Mouse (Mus musculus): Measurements from ENCODE around the gene 6030445D17Rik.

The 6030445D17Rik gene

DNA sequence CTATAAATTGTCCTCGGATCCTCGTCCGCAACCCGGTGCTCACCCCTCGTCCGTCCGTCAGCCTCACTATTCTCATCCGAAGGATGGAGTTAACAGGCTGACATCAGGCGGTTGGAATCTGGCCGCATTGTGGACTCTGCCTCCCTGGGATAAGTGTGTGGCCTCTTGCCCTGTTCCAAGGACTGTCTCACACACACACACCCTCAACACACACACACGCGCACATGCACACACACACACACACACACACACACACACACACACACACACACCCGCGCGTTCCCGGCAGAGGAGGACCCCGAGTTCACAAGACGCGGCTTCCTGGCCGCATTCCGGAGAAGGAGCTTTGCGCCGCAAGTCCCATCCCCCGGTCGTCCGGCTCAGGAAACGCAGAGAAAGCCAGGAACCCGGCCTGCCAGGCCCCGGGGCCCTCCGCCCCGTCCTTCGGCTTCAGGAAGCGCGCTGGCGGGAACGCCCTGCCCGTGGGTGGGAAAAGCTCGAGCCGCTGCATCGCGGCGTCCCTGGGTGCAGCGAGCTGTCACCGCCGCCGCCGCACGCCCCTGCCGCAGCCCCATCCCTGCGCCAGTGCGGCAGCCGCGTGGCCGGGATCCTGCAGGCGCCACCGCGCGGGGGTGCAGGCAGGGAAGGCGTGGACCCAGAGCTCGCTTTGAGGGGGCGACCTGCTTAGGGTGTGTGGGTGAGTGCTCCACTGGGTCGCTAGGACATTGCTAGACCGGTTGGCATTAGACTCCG, at the start of gene 6030445D17Rik:
Gene 6030445D17Rik (plus strand): TSS at position 165 of the 753 bp plus-strand sequence.
- in situ Hi-C loops (cut with MboI; ENCODE audit: low pct_unique_long_range_greater_than_20kb in 1 of 2, low sequenced_read_pairs in 2 of 2, unreplicated experiment in 1 of 2) = loop anchor here in 1 of 2 experiments (5.0 kb wide), 1 partner anchor 155 kb away; no protein-coding TSS in a partner anchor

DNA sequence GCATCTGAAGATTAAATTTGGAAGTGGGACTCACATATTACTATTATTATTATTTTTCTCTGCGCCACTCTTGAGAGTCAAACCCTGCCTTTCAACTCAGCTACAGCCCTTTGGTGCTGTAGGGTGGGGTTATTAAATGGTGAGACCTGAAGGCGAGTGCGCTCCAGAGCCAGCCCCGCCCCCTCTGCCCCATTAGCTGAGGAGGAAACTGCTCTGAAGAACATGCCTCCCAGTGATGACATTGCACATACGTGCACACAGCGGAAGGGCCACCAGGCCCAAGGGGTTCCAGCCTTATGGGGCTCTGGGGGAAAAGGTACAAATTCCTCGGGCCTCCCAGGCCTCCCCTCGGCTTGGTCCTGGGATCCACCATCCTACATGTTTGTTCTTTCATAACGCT, 46.6 kb upstream of the 6030445D17Rik start:
- in situ Hi-C loops (cut with MboI; ENCODE audit: low pct_unique_long_range_greater_than_20kb in 1 of 2, low sequenced_read_pairs in 2 of 2, unreplicated experiment in 1 of 2) = no loop called here

DNA sequence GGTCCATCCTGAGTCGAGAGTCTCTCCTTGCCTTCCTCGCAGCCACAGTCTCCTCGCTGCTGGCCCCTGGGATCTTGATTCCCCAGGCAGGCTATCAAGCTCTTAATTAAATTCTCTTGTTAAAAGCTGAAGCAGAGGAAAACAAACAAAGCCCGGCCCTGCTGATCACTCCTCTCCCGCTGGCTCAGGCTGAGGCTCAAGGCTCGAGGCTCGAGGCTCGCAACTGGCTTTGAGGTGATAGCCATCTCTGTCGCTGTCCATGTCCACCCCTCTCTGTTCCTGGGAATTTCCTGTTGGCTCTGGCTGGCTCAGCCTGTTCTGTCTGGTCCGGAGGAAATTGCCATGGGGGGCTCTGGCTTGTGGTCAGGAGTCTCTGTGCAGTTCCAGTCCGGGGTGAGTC, 43.1 kb upstream of the 6030445D17Rik start:
- in situ Hi-C loops (cut with MboI; ENCODE audit: low pct_unique_long_range_greater_than_20kb in 1 of 2, low sequenced_read_pairs in 2 of 2, unreplicated experiment in 1 of 2) = no loop called here

DNA sequence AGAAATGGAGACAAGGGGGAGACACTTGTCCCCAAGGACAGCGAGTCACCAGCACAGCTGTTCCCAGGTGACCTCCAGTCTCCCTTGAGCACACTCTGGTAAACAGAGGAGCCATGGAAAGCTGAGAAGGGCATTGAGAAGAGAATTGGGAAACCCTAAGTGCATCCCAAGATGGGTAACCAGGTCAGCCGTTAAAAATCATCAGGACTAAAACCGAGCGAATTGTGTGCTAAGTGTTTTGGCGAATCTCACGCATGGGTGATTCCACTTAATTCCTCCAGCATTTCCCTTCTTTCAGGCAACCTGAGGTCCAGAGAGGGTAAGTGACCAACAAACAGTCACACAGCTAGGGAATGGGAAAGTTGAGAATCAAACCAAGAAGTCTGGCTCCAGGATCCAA, 42.7 kb upstream of the 6030445D17Rik start:
- in situ Hi-C loops (cut with MboI; ENCODE audit: low pct_unique_long_range_greater_than_20kb in 1 of 2, low sequenced_read_pairs in 2 of 2, unreplicated experiment in 1 of 2) = no loop called here

DNA sequence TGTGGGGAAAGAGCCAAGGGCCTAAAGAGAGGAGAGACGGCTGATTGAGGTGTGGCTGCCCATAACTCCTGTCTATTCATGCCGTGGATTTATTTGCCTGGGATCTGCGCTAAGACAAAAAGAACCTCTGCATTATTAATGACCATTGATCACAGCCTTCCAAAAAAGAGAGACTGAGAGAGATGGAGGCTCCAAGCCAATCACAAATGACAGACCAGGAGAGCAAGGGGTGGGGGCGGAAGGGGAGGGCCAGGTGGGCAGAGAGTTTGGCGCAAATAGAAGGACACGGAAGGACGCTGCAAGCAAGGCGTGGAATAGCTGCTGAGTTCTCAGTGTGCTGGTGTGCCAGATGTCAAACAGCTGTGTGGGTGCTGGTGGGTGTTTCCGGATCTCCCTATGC, 38.8 kb upstream of the 6030445D17Rik start, which contains the start of gene Htr1d:
Gene Htr1d (plus strand): TSS at position 301 of the 400 bp plus-strand sequence.
- in situ Hi-C loops (cut with MboI; ENCODE audit: low pct_unique_long_range_greater_than_20kb in 1 of 2, low sequenced_read_pairs in 2 of 2, unreplicated experiment in 1 of 2) = no loop called here

DNA sequence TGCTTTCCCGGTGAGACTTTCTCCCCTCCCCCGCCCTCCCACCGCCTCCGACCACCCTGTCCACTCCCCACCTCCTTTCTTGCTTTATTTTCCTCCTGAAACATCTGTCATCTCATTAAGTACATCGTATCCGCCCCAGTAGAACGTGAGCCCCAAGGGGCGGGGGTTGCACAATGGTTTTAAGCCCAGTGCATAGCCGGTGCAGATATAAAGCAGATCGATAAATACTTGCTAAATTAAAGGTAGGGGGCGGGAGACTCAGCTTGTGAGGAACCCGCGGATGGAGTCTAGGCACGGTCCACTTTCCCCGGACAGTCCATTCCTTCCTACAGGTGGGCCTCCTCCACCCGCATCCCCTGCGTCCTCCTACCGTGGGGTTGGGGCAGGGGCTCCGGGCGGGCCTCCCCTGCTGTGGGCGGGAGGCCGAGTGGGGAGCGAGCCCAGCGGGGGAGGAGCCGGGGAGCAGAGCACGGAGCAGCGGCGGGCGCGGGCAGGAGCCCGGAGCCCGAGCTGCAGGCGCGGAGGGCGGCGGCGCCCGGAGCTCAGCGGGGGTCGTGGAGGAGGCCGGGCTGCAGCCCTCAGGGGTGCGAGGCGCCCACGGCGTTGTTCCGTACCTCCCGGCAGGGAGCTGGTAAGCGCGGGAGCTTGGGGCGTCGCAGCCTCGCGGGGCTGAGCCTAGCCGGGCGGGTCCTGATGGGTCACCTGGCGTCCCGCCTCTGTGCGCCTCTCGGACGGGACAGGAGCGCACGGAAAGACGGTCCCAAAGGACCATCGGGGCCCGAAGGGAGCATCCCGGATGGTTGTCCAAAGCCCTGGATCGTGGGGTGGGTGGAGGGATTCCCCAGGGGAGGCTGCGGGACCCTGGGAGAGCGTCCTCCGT, 37.7 kb upstream of the 6030445D17Rik start:
- in situ Hi-C loops (cut with MboI; ENCODE audit: low pct_unique_long_range_greater_than_20kb in 1 of 2, low sequenced_read_pairs in 2 of 2, unreplicated experiment in 1 of 2) = no loop called here

DNA sequence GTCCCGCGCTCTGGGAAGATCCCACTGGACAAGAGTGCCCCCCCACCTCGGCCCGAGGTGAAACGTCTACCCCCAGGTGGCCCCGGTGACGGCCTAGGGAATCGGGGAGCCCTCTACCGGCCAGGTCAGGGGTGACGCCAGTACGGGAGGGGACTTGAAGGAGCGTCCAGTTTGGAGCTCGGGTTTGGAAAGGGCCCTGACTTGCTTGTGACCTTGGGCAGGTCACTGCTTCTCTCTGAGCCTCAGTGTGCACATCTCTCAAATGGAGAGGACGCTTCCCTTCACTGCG, 37.1 kb upstream of the 6030445D17Rik start:
- in situ Hi-C loops (cut with MboI; ENCODE audit: low pct_unique_long_range_greater_than_20kb in 1 of 2, low sequenced_read_pairs in 2 of 2, unreplicated experiment in 1 of 2) = no loop called here

DNA sequence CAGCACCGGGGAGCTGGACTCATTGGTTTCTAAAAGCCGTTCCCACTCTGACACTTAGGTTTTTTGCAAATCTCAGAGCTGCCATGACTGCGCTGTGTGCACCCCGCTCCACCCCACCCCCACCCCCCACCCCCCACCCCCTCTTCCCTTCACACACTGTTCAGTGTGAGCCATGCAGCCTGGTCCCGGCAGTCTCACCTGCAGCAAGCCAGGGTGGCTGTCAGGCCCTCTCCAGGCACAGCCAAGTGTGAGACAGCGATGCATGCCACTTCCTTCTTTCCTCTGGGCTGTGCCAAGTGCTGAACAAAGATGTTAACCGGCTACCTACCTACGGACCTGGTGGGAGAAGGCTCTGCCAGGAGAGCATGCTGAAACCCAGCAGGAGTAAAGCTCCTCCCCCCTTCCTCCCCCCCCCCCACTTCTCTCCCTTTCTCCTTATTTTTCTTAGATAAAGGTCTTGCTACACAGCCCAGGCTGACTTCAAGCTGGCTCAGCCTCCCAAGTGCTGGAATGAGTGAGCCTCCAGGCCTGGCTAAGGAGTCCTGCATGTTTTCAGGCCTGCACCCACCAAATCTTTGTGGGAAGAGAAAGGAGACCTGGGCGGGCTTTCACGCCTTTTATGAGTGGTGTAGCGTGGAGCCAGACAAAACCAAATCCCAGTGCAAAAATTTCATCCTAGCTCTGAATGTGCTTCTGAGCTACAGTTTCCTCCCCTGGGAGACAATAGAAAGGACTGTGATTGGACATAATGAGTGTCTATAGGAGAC, 31.3 kb upstream of the 6030445D17Rik start:
- in situ Hi-C loops (cut with MboI; ENCODE audit: low pct_unique_long_range_greater_than_20kb in 1 of 2, low sequenced_read_pairs in 2 of 2, unreplicated experiment in 1 of 2) = no loop called here

DNA sequence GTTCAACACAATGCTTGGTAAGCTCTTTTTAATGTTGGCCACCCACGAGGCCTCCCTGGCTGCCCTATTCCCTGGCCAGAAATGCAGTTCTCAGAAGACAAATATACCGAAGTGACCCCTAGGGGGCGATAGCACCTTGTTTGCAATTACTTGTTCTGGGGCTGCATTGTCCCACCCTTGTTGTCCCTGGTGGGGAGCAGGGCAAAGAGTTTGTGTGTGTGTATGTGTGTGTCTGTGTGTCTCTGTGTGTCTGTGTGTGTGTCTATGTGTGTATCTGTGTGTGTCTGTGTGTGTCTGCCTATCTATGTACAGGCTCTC, 30.7 kb upstream of the 6030445D17Rik start:
- in situ Hi-C loops (cut with MboI; ENCODE audit: low pct_unique_long_range_greater_than_20kb in 1 of 2, low sequenced_read_pairs in 2 of 2, unreplicated experiment in 1 of 2) = no loop called here

DNA sequence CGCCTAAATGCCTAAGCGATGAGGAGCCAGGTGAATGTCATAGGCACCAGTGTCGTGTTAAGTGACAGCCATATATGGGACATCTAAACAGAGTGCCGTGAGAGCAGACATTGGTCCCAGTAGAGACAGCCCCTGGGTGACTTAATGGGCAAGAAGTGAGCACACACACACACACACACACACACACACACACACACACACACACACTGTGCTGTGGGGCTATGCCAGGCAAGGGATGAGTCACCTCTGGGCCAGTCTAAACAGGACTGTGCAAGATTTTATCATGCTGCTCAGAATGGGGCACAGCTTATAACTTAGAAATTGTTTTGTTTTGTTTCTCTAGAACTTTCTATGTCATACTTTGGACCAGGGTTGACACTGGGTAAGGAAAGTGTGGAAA, 28.0 kb upstream of the 6030445D17Rik start:
- in situ Hi-C loops (cut with MboI; ENCODE audit: low pct_unique_long_range_greater_than_20kb in 1 of 2, low sequenced_read_pairs in 2 of 2, unreplicated experiment in 1 of 2) = no loop called here

DNA sequence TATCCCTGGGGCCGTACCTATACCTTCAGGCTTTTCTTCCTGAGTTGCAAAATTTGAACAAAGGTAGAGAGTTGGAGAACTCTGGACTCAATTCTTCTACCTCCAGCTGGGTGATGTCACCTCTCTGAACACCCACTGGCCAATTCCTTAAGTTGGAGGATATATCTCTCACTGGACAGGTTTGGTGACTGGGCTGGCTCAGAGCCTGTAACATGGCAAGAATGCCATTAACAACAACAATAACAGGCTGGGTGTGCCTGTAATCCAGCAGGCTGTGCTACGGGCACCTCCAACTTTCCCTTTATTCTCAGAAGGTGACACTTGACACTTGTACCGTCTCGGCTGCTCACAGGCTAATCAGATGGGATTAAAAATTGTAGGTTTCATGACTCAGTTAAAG, 22.9 kb upstream of the 6030445D17Rik start:
- in situ Hi-C loops (cut with MboI; ENCODE audit: low pct_unique_long_range_greater_than_20kb in 1 of 2, low sequenced_read_pairs in 2 of 2, unreplicated experiment in 1 of 2) = no loop called here

DNA sequence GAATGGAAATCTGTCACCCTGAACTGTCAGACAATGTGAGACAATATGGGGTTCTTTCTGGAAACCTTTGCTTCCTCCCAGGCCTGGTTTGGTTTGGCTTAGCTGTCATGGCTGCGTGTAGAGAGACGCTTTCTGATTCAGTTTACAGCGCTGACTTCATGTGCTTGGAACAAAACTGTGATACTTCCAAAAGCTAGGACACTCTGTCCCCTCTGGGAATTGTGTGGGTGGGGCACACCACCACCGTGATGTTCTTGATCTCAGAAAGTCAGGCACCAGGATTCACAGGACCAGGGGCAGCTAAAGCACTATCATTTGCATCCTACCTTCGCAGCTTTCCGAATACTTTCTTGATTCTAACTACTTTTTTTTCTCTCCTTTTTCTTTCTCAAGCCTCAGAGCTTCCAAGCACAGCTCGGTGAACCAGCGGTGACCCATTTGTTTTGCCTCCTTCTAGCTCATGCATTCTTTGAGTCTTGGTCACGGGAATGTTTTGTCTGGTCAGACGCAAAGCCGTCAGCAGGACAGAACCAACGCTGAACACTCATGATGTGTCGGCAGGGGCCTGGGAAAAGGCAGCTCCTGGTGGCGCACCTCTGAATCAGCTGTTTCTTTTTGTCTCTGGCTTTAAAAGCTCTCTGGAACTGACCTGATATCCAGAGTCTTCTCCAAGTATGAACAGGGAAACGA, 20.6 kb upstream of the 6030445D17Rik start:
- in situ Hi-C loops (cut with MboI; ENCODE audit: low pct_unique_long_range_greater_than_20kb in 1 of 2, low sequenced_read_pairs in 2 of 2, unreplicated experiment in 1 of 2) = no loop called here

DNA sequence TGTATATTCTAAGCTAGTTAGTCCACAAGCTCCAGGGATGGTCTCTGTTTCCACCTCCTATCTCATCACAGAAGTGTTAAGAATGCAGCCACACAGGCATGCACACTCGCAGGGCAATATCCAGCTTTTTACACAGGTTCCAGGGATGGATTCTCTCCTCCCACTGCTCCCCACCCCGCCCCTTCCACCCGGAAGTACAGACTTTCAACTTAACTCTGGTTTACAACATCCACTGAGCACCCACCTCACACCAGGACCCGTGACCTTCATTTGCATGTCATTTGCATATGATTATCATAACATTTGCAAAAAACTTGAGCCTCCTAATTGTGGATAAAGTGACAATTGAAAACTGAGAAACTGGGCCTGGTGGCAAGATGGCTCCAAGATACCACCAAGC, 17.5 kb upstream of the 6030445D17Rik start:
- in situ Hi-C loops (cut with MboI; ENCODE audit: low pct_unique_long_range_greater_than_20kb in 1 of 2, low sequenced_read_pairs in 2 of 2, unreplicated experiment in 1 of 2) = no loop called here

DNA sequence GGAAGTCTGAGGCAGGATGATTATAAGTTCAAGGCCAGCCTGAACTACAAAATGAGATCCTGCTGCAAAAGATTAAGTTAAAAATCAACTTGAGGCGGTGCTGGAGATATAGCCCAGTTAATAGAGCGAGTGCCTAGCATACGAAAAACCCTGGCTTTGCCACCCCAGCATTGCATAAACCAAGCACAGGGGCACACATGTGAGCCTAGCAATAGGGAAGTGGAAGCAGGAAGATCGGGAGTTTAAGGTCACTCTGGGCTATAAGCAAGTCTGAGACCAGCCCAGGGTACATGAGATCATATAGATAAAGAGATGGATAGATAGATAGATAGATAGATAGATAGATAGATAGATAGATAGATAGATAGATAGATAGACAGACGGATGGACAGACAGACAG, 12.3 kb upstream of the 6030445D17Rik start:
- in situ Hi-C loops (cut with MboI; ENCODE audit: low pct_unique_long_range_greater_than_20kb in 1 of 2, low sequenced_read_pairs in 2 of 2, unreplicated experiment in 1 of 2) = no loop called here

DNA sequence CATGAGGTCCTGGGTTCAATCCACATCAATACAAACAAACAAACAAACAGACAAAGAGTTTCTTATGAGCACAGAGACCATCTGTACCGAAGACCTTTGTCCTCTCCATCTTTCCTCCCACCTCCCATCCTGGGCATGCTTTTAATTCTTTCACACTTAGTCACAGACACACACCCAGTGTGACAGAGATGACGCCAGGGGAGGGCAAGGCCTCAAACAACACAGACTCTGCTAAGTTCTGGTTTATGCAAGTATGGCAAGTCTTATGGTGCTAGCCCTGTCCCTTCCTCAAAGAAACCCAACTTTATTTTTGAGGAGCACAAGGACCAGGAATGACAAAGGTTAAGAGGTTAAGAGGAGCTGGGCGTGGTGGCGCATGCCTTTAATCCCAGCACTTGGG, 11.8 kb upstream of the 6030445D17Rik start:
- in situ Hi-C loops (cut with MboI; ENCODE audit: low pct_unique_long_range_greater_than_20kb in 1 of 2, low sequenced_read_pairs in 2 of 2, unreplicated experiment in 1 of 2) = no loop called here

DNA sequence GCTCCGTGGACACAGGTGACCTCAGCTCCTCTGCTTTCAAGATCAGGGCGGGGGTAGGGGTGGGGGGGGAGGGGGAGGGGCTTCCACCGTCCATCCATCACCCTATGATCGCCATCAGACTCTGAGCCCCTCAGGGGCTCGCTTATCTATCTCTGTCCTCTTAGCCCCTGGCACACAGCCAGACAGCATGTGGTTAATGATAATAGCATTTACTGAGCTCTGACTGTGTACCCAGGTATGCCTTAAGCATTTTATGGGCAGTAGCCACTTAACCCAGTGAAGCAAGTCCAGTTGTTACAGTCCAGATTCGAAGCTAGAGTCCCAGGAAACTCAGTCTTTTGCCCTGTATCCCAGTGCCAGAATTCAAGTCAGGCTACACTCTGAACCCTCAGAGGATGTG, 10.5 kb upstream of the 6030445D17Rik start:
- in situ Hi-C loops (cut with MboI; ENCODE audit: low pct_unique_long_range_greater_than_20kb in 1 of 2, low sequenced_read_pairs in 2 of 2, unreplicated experiment in 1 of 2) = no loop called here

DNA sequence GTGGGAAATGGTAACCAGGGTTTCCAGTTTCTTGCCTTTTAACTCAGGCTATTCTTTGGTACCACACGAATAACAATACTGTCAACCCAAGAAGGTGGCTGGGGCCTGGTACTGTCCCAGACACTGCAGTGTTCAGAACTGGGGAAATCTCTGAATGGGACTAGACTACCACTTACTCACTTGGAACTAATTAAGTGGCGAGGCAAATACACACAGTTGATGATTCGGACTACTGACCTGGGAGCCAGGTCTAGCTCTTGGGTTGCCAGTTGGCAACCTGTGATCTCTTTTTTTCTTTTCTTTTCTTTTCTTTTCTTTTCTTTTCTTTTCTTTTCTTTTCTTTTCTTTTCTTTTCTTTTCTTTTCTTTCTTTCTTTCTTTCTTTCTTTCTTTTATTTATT, 9.8 kb upstream of the 6030445D17Rik start:
- in situ Hi-C loops (cut with MboI; ENCODE audit: low pct_unique_long_range_greater_than_20kb in 1 of 2, low sequenced_read_pairs in 2 of 2, unreplicated experiment in 1 of 2) = no loop called here

DNA sequence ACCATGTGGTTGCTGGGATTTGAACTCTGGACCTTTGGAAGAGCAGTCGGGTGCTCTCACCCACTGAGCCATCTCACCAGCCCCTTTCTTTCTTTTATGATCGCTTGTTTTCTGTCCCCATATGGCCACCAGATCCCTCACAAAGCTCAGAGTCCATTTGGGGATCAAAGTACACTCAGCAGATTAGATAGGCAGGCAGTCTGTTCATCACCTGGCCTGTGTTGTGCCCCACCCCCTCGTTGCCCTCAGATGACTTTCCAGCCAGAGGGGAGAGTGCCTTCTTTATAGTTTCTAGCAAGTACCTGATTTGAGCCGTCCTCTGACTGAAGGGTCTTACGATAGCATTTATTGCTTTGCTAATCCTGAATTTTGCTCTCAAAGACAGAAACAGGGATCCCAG, 9.3 kb upstream of the 6030445D17Rik start:
- in situ Hi-C loops (cut with MboI; ENCODE audit: low pct_unique_long_range_greater_than_20kb in 1 of 2, low sequenced_read_pairs in 2 of 2, unreplicated experiment in 1 of 2) = no loop called here

DNA sequence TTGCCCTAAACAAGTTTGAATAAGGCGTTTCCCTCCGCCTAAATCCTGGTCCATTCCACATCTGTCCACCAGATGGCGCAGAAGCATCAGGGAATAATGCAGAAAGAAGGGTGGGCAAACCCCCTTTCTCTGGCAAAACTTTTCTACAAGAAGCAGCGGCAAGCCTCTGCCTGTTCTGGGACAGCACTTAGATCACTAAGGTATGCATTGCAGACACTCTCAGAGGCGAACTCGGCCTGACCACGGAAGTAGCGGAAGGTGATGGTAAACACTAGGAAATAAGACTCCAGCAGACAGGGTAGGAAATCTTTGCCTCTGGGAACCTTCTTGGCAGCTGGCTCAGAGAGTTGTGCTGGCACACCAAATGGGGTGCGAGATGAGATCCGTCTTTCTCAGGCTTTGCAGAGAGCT, 7.2 kb upstream of the 6030445D17Rik start:
- in situ Hi-C loops (cut with MboI; ENCODE audit: low pct_unique_long_range_greater_than_20kb in 1 of 2, low sequenced_read_pairs in 2 of 2, unreplicated experiment in 1 of 2) = loop anchor here in 1 of 2 experiments (5.0 kb wide), 1 partner anchor 162 kb away; no protein-coding TSS in a partner anchor
